Comparison of ENCODE assay signal across 7 mouse cellular contexts in the genomic region with DNA sequence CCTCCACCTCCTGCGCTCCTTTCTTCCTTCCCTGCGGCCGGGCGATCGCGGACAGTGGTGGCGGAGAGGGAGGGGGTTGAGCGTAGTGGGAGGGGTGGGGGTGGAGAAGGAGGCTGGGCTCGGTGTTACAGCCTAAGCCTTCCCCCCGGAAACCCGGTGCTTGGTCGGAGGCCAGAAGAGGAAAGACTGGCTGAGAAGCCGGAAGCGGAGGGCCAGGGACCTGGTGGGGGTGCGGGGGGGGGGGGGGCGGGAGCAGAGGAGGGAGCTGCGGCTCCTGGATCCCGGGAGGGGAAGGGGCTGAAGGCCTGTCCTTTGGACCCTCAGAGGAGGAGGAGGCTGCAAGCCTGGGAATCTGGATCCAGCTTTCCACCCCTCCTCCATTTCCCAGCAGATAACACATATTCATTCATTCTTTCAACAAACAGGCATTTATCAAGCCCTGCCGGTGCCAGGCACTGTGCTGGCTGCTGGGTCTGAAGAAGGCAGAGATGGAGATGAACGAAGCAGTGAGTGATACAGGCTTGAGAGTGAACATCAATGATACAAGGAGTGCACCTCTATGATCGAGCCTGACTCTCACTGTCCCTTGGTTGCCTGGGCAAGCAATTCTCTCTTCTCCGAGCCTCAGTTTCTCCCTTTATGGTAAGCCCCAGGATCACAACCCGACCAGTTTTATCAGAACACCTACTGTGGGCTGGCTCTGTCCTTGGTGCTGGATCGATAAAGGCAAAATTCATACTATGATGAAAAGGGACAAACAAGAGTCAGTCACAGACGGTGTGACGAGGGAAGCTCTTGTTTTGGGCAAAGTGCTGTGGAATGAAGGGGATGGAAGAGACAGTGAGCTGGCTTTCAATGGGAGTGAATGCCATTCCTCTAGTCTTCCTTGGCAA. TPM values are rescaled to one million over a fixed set of nuclear protein-coding genes. Genes with fewer than 3 reads are reported as not detected.
A peak's percentile ranks its signal among the peaks of the same experiment; 100 is the strongest.
DNase-seq lines count a peak whose midpoint lies in the region; ATAC-seq lines count a peak whose summit lies in the region.

A gene (minus strand): TSS at position 156 of the 893 bp plus-strand sequence.

- H3K9ac ChIP-seq in intestine, embryonic 16.5 days (ENCODE audit: low read depth, low read length) = peak within 1 kb of the TSS; percentile 91
- peak within 1 kb of the TSS; percentile 92 for H3K9ac ChIP-seq in midbrain, embryonic 11.5 days (ENCODE audit: low read length)

- ATAC-seq in intestine, embryonic 16.5 days = peak; percentile 89
- ATAC-seq in midbrain, embryonic 11.5 days (ENCODE audit: low FRiP score) = peak; percentile 88

- H3K4me2 ChIP-seq in intestine, embryonic 16.5 days (ENCODE audit: low read depth, low read length) = peak within 1 kb of the TSS; percentile 82
- peak within 1 kb of the TSS; percentile 76 for H3K4me2 ChIP-seq in midbrain, embryonic 11.5 days

- H3K4me1 ChIP-seq in intestine, embryonic 16.5 days (ENCODE audit: control insufficient read depth, insufficient read depth, low read length) = peaks cover 12% of the 10 kb centered on the region
- peaks cover 20% of the 10 kb centered on the region for H3K4me1 ChIP-seq in midbrain, embryonic 11.5 days (ENCODE audit: control insufficient read depth, insufficient read depth, low read length)

- intact Hi-C loops in left cerebral cortex, postnatal 4 days (cut with DNase I) = no loop called here

- 7% methylated on average over 14 of the region's 26 CpGs for WGBS in intestine, embryonic 16.5 days
- 6% methylated on average over 21 of the region's 26 CpGs for WGBS in midbrain, embryonic 11.5 days

- peak within 1 kb of the TSS; percentile 68 for H3K4me3 ChIP-seq in intestine, embryonic 16.5 days (ENCODE audit: low read length)
- H3K4me3 ChIP-seq in midbrain, embryonic 11.5 days (ENCODE audit: low read depth, low read length) = peak within 1 kb of the TSS; percentile 74

- H3K9me3 ChIP-seq in intestine, embryonic 16.5 days (ENCODE audit: control insufficient read depth, low read length) = peaks cover 10% of the 10 kb centered on the region
- H3K9me3 ChIP-seq in midbrain, embryonic 11.5 days (ENCODE audit: control insufficient read depth, low read length) = no peaks in the 10 kb centered on the region

- DNase-seq in adrenal gland, adult 2 months = peak; percentile 96
- DNase-seq in embryo, embryonic 11 days = peak; percentile 93
- DNase-seq in gonadal fat pad, adult 2 months (ENCODE audit: low read depth) = no peak
- DNase-seq in left cerebral cortex, postnatal 4 days = peak; percentile 96
- DNase-seq in midbrain, embryonic 11.5 days (ENCODE audit: low spot score, missing footprints) = peak; percentile 99
- peak; percentile 91 for DNase-seq in skeletal muscle tissue, adult 2 months (ENCODE audit: low read depth, low spot score)

- peaks cover 19% of the 10 kb centered on the region for H3K36me3 ChIP-seq in intestine, embryonic 16.5 days (ENCODE audit: control insufficient read depth, insufficient read depth, low read length)
- peaks cover 10% of the 10 kb centered on the region for H3K36me3 ChIP-seq in midbrain, embryonic 11.5 days (ENCODE audit: control insufficient read depth, insufficient read depth, low read length)

- H3K27me3 ChIP-seq in intestine, embryonic 16.5 days (replicated peaks; ENCODE audit: control insufficient read depth, insufficient read depth, low read length) = no peaks in the 10 kb centered on the region
- H3K27me3 ChIP-seq in midbrain, embryonic 11.5 days (ENCODE audit: control insufficient read depth, insufficient read depth, low read length) = peaks cover 18% of the 10 kb centered on the region

- H3K27ac ChIP-seq in intestine, embryonic 16.5 days (ENCODE audit: low read length) = peak within 1 kb of the TSS; percentile 66
- H3K27ac ChIP-seq in midbrain, embryonic 11.5 days (ENCODE audit: low read depth, low read length) = peak within 1 kb of the TSS; percentile 36; the same call in 1 of the 2 replicates

RNA-seq across cellular contexts. Expression of the gene that starts here (rescaled TPM):
- 10 to 100 TPM; 18.2 to 21.5 TPM for total RNA-seq in adrenal gland, adult 2 months (2021)
- 74.5 and 94.4 TPM in 2 replicates for polyA plus RNA-seq in adrenal gland, adult 2 months (2012; rRNA removed)
- 37.0 and 39.8 TPM in 2 replicates for polyA plus RNA-seq in gonadal fat pad, adult 2 months (2012; rRNA removed)
- polyA plus RNA-seq in intestine, embryonic 16.5 days (2015; fragmentation: Nextera tagmentation; extraction: Ambion mirVana) = 20.3 and 21.7 TPM in 2 replicates
- total RNA-seq in left cerebral cortex, postnatal 4 days (2021) = 10 to 100 TPM; 58.7 to 61.7 TPM
- 41.1 and 41.7 TPM in 2 replicates for polyA plus RNA-seq in midbrain, embryonic 11.5 days (2014; fragmentation: Nextera tagmentation; extraction: Ambion mirVana)
